Mouse (Mus musculus) bone marrow macrophage, adult 2 months (primary cell): Measurements from ENCODE around the gene Vps13d.

ENCODE experiments used
- CTCF ChIP-seq: IDR thresholded peaks from 2 replicates; pipeline ENCODE4 v1.5.1; 2012; ENCODE audit warnings: low read depth, mild to moderate bottlenecking, low read length, moderate library complexity
- POLR2A ChIP-seq: IDR thresholded peaks from 2 replicates; pipeline ENCODE4 v1.6.1; 2012; ENCODE audit warnings: mild to moderate bottlenecking, low read depth, low read length, borderline replicate concordance

- no peak for TF ChIP-seq CTCF
- no peak for TF ChIP-seq POLR2A
Measured at GRCm38 (mm10) chr4:144998808-144999571, 195.8 kb downstream of the Vps13d start.
